Mouse (Mus musculus) left cerebral cortex, postnatal 4 days (tissue): ENCODE data around the gene Scaf8. TPM values are rescaled to one million over a fixed set of nuclear protein-coding genes. Genes with fewer than 3 reads are reported as not detected.

Source experiments
- DNase-seq: peaks from one replicate; pipeline ENCODE4 v3.0.0-alpha.2; 2022
- intact Hi-C: fragments of 180-260 bp; cut with DNase I; formaldehyde crosslinking; loops from one replicate; pipeline ENCODE4 v1.15.1; 2025
- total RNA-seq, 2 experiments: library from RNA; stranded (reverse); gene quantifications; 2 replicates each; pipeline ENCODE4 v1.2.3; 2021

The Scaf8 gene
- total RNA-seq, 2 experiments from 2014 or later = 71.8 to 73.7 TPM

DNA sequence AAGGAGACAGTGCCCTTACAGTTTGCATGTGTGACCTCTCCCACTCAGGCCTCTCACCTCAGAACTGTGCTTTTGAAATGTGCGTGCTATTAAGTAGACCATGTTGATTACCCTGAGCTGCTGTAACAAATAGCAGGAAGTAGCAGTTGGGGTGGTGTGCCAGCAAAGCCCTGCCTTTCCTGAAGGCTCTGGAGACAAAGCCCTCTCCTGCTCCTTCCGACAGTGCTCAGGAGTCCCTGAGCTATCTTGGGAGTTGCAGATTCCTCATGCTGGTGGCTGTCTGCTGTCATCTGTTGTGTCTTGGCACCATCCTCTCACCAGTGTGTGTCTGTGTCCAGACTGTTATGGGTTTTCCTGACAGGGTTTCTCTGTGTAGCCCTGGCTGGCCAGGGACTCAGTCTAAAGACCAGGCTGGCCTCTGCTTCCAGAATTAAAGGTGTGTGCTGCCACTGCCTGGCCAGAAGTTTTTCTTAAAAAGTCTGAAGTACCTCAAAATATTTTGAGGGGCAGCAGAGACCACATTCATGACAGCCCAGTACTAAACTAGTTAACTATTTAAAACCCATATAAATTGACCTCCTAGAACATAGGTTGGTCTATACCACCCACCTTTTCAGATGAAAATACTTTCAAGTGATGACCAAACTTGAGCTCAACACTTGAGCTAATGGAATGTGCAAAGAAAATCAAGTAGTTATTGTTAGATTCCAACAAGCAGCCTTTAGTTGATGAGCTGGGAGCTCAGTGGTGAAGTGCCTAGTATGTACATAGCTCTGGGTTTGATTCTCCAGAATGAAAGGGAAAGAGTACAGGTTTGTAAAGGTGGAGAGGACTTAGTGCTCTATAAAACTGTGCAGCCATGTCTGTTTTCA is 92.0 kb downstream of the Scaf8 start:
- DNase-seq = no peak
- intact Hi-C loops = no loop called here

DNA sequence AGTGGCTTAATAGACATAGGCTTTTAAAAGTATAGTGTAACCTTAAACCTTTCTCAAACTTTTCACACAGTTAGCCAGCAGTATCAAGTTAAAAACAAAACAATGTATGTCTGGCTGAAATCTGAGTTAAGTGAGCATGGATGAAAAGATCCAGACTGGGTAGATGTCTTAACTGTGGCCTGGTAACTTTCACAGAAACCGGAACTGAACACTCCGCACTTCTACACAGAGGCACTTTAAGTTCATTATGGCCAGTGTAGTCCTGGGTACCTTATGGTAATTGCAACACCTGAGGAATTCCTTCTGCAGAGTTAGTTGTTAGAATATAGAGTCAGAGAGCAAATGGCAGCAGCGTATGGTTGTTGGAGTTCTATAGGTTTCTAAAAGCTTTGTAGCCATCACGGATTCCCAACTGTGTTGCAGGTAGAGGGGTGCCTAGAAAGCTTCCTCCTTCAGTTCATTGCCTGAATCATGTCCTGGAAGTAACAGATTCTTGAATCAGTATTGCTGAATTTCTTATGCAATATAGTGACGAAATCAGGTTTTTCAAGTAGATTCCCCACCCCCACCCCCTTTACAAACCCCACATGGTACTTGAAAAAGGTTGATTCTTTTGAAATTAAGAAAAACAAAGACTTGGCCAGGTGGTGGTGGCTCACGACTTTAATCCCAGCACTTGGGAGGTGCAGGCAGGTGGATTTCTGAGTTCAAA is 92.9 kb downstream of the Scaf8 start:
- DNase-seq = no peak
- intact Hi-C loops = no loop called here

DNA sequence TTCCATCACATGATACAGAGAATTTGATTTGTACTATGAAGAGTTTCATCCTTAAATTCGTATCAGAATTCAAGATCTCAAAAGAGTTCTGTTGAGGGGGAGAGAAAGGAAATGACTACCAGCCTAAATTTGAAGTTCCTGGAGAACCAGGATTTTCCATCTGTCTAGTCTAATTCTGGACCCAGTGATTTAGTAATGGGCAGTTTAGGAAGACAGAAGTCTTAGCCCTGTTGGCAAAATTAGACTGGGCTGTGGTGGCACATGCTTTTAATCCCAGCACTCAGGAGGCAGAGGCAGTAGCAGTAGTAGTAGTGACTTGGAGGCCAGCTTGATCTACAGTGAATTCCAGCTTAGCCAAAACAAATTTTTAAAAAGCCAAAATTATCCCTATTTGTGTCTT is 93.7 kb downstream of the Scaf8 start:
- intact Hi-C loops = no loop called here
- no peak for DNase-seq

DNA sequence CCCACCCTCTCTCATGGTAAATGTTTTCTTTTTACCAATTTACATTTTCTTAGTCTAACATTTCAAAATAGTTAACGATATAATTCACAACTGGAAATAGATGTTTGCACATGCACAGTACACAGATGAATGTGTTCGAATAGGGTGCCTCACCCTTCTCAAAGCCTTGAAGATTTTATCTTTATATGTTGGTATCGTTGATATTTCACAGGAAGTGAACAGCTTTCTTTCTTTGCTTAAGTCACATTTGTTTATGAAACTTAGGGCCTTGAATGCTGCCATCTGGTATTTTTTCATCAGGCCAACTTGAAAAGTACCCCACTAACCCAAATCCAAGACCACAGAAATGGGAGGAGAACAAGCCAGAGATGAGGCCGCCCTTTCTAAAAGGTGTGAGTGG is 94.8 kb downstream of the Scaf8 start:
- DNase-seq = no peak
- intact Hi-C loops = no loop called here

DNA sequence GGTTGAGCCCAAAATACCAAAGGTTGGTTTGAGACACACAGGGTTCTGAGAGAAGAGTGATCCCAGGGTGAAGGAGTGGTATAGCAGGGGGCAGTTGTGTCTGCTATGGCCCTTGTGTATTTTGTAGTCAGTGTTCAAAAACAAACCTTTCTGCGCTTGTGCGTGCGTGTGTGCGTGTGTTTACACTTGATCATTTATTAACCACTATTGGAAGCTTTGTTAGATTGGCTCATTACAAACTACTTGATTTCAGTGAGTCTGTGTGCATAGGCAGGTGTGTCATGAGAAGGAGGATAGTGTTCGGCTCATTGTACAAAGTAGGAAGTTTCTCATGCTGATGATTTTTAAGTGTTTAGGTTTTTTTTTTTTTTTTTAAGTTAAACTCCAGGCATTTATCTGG is 95.4 kb downstream of the Scaf8 start:
- no peak for DNase-seq
- intact Hi-C loops = no loop called here

DNA sequence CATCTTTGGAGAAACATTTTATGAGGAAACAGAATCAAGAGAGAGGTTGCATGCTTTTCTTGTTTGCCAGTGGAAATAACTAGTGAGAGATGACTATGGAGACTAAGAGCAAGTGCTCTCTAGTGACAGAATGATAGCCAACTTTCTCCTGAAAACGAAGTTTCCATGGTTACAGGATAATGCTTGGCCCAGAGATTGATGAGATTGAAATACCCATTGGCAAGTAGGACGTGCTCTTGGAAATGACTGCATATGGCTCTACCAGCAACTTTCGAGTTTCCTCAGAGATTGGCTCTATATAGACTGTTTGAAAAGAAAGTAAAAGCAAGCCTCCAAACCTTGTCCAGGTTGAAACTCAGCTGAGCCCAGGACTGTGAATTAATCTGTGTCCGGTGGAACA is 97.3 kb downstream of the Scaf8 start:
- intact Hi-C loops = no loop called here
- DNase-seq = no peak

DNA sequence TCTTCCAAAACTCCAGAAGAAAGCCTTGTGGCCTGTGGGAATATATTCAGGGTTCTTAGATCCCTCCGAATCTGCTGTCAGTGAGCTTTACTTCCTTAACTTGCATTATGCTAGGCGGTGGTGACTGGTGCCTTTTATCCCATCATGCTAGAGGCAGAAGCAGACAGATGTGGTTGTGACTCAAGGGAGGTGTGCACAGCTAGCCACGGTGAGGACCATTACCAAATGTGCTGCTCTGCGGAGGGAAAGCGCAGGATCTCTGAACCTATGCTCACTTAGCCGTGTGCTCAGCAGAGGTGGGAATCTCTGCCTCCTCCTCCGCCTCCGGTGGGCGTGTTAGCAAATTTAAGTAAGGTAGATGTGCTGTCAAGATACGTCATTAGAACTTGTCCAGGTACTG is 98.1 kb downstream of the Scaf8 start:
- intact Hi-C loops = no loop called here
- no peak for DNase-seq

DNA sequence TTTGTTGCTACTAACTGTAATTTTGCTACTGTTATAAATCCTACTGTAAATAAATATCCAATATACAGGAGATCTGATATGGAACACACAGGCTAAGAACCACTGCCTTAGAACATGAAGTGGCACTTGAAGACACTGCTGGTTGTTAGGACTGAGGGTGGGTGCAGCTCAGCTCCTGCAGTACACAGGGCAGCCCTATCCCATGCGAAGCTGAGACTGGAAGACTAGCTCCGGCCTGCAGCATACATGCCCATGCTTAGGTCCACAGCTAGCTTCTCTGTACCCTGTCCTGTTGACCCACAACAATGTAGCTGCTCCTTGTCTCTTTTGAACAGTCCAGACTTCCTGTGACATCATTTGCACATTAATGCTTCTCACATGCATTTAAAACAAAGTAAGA is 100.1 kb downstream of the Scaf8 start:
- intact Hi-C loops = no loop called here
- DNase-seq = no peak

DNA sequence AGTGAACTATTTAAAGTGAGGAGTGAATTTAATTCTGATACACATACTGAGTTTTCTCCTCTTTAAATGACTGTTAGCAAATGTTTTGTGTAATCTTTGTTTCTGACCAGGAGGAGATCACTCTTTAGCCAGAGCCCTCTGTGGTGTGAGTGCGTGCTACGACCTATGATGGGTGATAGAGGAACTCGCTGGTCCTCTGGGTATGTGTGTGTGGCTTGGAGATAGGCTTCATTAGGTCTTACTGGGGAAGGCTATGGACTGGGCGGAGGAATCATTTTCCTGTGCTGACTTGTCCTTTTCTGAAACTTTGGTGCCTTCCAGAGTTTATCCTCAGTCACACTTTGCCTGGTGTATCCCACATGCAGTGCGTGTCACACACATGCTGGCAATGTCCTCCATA is 102.3 kb downstream of the Scaf8 start:
- no peak for DNase-seq
- intact Hi-C loops = no loop called here

DNA sequence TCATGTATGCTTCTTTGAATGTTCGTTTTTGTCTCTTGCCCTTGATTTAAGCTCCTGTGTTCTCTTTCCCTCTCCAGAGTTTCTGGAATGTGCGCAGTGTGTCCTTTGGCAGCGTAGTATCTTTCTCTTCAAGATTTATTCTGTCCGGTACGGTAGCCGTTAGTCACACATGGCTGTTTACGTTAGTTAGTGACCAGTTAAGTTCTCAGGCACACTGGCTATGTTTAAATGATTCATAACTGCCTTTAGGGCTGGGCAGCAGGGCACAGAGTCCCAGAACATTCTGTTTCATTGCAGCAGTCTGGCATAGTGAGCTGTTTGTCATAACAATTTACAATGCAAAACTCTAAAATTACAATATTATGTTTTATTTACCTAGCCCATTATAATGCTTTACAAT is 103.6 kb downstream of the Scaf8 start:
- intact Hi-C loops = no loop called here
- no peak for DNase-seq

DNA sequence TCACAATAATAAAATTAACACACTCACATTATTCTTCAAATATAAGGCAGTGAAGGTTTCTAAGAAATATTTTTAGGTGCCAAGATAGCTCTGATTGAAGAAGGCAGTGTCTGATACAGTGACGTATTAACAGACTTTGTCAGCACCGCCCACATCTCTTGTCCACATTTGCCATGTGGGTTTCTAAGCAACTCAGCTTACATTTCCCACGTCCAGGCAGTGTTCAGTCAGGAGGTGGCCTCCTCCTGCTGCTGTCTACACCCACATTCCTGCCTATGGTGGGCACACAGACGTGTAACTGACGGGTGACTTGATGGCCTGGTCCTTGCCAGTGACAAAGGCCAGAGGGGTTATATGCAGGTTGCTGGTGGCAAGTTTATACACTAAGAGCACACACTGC is 104.1 kb downstream of the Scaf8 start:
- no peak for DNase-seq
- intact Hi-C loops = no loop called here

DNA sequence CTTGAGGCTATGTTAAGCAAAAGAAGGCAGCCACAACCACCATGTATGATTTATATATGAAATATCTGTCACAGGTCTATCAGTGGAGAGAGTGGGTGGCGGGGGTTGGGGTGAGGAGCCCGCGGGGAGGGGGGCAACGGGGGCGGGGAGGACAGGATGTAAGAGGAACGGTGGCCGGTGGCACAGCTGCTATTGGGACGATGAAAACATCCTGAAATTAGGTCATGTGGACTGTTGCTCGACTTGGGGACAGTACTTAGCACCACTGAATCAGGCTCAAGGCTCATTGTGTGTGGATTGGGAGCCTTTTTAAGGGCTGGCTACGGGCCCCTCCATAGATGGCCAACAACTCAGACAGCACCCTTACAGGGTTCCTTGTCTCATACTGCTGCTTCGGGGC is 105.4 kb downstream of the Scaf8 start:
- DNase-seq = no peak
- intact Hi-C loops = no loop called here

DNA sequence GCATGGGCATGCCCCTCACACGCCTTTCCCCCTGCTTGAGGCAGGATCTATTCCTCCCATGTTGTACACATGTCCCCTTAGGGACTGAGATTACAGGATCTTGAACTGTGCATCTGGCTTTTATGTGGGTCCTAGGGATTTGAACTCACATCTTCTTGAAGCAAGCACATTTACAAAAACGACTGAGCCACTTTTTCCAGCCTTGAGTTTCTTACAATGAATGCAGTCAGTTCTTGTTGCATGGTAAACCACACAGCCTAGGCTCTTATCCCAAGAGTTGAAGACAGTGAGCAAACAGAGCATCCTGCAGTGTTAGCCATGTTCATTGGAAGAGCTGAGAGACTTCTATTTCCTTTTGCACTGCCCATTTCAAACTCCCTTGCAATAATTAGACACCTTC is 108.3 kb downstream of the Scaf8 start:
- intact Hi-C loops = no loop called here

DNA sequence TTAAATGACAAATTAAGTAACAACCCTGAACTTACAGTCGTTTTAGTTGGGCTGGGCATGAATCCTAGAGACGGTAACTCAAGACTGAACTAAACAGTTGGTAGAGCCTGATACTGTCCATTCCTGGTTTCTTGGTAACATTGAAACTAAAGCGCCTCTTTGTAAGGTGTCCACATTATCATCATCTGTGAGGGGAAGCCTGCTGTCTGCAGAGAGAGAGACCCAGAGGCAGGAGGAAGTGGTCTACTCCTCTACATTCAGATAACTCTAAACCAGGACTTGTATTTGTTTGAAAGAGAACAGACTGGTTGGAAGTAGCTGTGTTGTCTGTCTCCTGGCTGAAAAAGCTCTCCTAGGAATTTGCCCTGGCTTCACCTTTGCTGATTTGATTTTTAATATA is 108.9 kb downstream of the Scaf8 start:
- DNase-seq = no peak
- intact Hi-C loops = no loop called here

More for the DNA sequence above, 108.3 kb downstream of the Scaf8 start:
- no peak for DNase-seq

DNA sequence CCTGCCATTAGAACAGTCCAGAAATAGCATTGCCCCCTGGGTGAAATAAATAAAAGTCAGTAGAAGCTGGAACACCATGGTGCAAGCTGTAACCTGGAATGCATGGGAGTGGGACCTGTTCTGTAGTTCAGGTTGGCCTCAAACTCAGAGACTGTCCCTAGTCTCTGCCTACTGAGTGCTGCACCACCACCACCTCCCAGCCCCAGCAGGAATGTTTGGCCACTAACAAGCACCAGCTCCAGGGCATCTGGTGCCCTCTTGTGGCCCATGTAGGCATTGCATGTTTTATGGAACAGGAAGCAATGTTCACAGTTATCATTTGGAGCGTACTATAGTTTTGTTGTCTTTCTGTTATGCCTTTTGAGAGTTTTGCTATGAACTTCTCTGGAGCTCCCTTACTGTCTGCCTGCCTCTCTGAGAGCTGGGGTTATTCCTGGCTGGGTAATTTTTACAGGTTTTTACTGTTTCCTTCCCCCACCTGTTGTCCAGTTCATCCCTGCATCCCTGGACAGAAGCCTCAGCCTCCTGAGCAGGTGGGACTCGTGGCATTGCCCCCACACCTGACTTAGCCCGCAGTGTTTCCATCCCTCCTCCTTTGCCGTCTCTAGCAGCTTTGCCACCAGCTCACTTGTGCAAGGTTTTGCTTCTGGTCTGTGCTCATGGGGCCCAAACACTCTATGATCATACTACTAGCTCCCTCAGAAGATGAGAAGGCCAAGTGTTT is 109.8 kb downstream of the Scaf8 start:
- intact Hi-C loops = no loop called here
- peak; percentile 85 for DNase-seq

DNA sequence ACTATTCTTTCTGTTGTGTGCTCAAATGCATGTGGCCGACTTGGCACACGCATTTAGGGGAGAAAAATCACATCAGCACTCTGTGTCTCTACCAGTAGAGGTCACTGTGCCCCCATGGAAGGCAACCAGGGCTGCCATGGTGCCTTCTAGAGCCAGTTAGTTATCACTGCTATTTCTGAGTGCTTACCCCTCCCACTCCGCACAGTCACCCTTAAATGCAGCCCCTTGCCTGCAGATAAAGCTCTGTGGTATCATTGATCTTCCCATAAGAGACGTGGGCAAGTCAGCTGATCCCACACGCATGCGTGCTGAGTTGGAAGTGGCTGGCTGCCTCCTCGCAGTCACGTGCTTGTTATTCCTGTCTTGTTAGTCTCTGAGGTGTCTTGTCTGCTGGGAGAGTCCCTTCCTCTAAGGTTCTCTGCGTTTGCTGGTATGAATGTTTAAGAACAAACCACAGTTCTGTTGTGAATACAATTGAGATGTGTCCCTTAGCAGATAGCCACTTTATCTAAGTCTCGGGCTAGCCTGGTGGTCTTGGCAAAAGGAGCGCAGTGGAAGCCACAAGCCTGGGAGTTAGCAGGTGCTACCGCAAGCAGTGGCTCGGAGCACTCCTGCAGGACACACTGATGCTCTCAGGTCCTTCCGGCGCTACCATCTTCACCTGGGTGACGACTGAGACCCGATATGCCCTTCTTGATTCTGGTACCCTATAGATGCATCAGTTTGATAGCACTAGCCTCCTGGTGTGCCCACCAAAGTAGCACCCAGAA is 115.6 kb downstream of the Scaf8 start:
- DNase-seq = peak; percentile 62
- intact Hi-C loops = no loop called here

DNA sequence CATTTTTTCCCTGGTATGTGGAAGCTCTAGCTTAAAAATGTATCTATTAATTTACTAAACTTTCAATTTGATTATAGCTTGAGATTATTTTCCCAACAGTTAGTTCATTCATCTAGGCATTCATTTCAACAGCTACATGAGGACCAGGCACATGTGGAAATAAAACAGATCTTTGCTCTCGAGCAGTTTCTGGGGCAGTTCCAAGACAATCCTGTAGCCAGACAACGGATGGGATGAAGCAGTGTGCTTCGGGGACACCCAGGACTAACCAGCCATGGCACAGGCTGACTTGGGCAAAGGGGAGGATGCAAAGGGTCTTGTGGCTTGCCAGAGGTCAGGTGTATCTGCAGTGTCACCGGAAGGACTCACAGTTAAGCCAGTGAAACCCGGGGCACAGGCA is 117.9 kb downstream of the Scaf8 start:
- intact Hi-C loops = no loop called here
- no peak for DNase-seq

DNA sequence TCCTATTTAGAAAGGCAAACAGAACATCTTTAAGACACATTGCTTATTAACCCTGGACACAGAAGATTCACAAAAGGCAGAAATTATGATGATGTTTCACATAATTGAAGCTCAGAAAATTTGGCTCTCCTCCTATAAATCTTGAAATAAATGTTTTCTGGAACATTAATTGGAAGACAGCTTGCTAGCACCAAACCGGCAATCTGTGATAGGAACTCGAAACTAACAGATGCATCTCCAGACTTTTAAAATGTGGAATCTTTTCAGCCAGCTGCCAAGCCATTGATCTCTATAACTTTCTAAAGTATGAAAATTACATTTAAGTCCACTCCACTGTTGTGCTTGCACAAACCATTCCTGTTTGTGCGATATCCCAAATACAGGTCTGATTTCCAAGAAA is 128.9 kb downstream of the Scaf8 start:
- no peak for DNase-seq
- intact Hi-C loops = no loop called here

DNA sequence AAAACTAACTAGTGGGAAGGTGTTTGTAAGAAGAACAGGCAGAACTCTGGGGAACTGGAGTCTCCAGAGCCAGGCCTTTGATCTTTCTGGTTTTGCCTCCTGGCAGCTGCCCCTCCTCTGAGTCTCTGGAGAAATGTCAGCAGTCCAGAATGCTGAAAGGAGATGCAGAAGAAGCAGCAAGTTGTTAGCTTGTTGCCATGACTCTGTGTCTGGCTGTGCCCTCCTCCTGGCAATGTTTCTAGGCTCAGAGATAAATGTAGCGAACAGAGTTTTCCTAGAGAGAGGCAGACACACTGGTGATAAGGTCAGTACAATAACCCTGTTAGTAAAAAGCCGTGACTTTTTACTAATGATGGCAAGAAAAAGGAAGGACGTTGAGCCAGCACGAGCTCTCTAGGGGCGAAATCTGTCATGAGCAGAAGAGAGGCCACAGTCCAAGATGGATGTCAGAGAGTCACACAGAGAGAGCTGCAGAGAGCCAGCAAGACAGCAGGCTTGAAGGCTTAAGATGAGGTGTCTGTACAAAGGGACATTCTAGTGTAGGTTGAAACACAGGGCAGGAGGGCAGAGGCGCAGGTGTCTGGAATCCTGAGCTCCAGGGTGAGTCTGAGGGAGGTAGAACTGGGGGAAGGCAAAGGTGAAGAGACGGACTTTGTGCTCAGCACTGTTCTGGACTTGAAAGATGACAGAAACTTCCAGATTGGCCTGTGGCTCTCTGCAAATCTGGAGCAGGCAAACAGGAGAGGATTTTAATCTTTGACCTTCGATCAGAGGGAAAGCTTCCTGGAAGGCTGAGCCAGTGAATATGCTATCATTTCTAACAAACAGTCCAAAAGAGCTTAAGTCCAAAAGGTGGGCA is 130.3 kb downstream of the Scaf8 start:
- peak; percentile 36 for DNase-seq
- intact Hi-C loops = no loop called here
